Mouse (Mus musculus): ENCODE data around the gene Gnai3. TPM values are rescaled to one million over a fixed set of nuclear protein-coding genes. Genes with fewer than 3 reads are reported as not detected.

Gene Gnai3
- total RNA-seq, 2 experiments from 2014 or later = 160 to 166 TPM

Other genes with a start within 250 kb of the Gnai3 start
- gene Gstm7, start 214.3 kb downstream of the Gnai3 start, total RNA-seq (2021) = 100 to 1,000 TPM; 143 to 179 TPM
- 1 to 10 TPM; 6.1 to 8.0 TPM for gene Gstm6, start 202.4 kb downstream of the Gnai3 start, total RNA-seq (2021)
- under 1 TPM in 1 of 2 experiments, not detected in 1; 0.33 TPM for gene Gstm3, start 176.9 kb downstream of the Gnai3 start, total RNA-seq (2021)
- 100 to 1,000 TPM; 211 to 280 TPM for gene Gstm2, start 159.7 kb downstream of the Gnai3 start, total RNA-seq (2021)
- 100 to 1,000 TPM; 423 to 620 TPM for gene Gstm1, start 128.2 kb downstream of the Gnai3 start, total RNA-seq (2021)
- gene Gstm4, start 101.3 kb downstream of the Gnai3 start, total RNA-seq (2021) = 10 to 100 TPM; 19.6 to 20.3 TPM
- 100 to 1,000 TPM; 130 to 192 TPM for gene Ampd2, start 59.5 kb downstream of the Gnai3 start, total RNA-seq (2021)
- 10 to 100 TPM; 11.0 to 18.6 TPM for gene Gnat2, start 53.4 kb downstream of the Gnai3 start, total RNA-seq (2021)
- under 1 TPM; 0.19 to 0.23 TPM for gene Gpr61, start 8.7 kb upstream of the Gnai3 start, total RNA-seq (2021)
- 10 to 100 TPM; 23.1 to 23.5 TPM for gene Amigo1, start 40.2 kb upstream of the Gnai3 start, total RNA-seq (2021)
- 1 to 10 TPM; 7.3 to 8.6 TPM for gene Cyb561d1, start 55.1 kb upstream of the Gnai3 start, total RNA-seq (2021)
- 1 to 10 TPM; 8.2 to 8.5 TPM for gene Atxn7l2, start 64.8 kb upstream of the Gnai3 start, total RNA-seq (2021)
- gene Sypl2, start 80.5 kb upstream of the Gnai3 start, total RNA-seq (2021) = 1 to 10 TPM in 1 of 2 experiments, under 1 TPM in 1; 0.46 to 1.4 TPM
- gene Psma5, start 110.8 kb upstream of the Gnai3 start, total RNA-seq (2021) = 10 to 100 TPM; 79.4 to 84.3 TPM
- 10 to 100 TPM; 41.3 to 72.6 TPM for gene Sort1, start 137.9 kb upstream of the Gnai3 start, total RNA-seq (2021)
- not detected for gene Mybphl, start 218.8 kb upstream of the Gnai3 start, total RNA-seq (2021)
- 1 to 10 TPM; 1.7 to 1.8 TPM for gene Psrc1, start 237.7 kb upstream of the Gnai3 start, total RNA-seq (2021)